Mouse (Mus musculus): ENCODE results near the gene Gbe1. TPM values are rescaled to one million over a fixed set of nuclear protein-coding genes. Genes with fewer than 3 reads are reported as not detected.

The Gbe1 gene
- polyA plus RNA-seq, 1 experiment from 2014 or later, result 10.9 TPM

- Histone ChIP-seq H3K27me3 (ENCODE audit: control insufficient read depth, insufficient read depth, low read length) (no peaks in the 10 kb centered on the region), H3K4me3 (ENCODE audit: low read depth, low read length) (no peak overlapping the region), H3K4me1 (ENCODE audit: control insufficient read depth, insufficient read depth, low read length) (no peaks in the 10 kb centered on the region), H3K36me3 (ENCODE audit: control insufficient read depth, insufficient read depth, low read length) (no peaks in the 10 kb centered on the region), H3K9ac (replicated peaks; ENCODE audit: low read depth, low read length) (no peak overlapping the region), H3K9me3 (ENCODE audit: control insufficient read depth, low read length) (no peaks in the 10 kb centered on the region), H3K4me2 (ENCODE audit: low read depth, low read length) (no peak overlapping the region), H3K27ac (ENCODE audit: low read depth, low read length) (no peak overlapping the region)
- WGBS, result 91% methylated on average over 6 of the region's 6 CpGs
- ATAC-seq (ENCODE audit: low read depth), result no peak
Measured at GRCm38 (mm10) chr16:70328566-70328965, 14.8 kb downstream of the Gbe1 start.

- 70% methylated on average over 10 of the region's 10 CpGs for WGBS
- no peaks in the 10 kb centered on the region for H3K27me3 ChIP-seq (ENCODE audit: control insufficient read depth, insufficient read depth, low read length)
Measured at GRCm38 (mm10) chr16:70329036-70329435, 15.3 kb downstream of the Gbe1 start.

GRCm38 (mm10) chr16:70329471-70329870 is 15.7 kb downstream of the Gbe1 start:
- Histone ChIP-seq H3K36me3 (ENCODE audit: control insufficient read depth, insufficient read depth, low read length) (no peaks in the 10 kb centered on the region), H3K4me3 (ENCODE audit: low read depth, low read length) (no peak overlapping the region), H3K4me2 (ENCODE audit: low read depth, low read length) (no peak overlapping the region), H3K27ac (ENCODE audit: low read depth, low read length) (no peak overlapping the region), H3K27me3 (ENCODE audit: control insufficient read depth, insufficient read depth, low read length) (no peaks in the 10 kb centered on the region), H3K9ac (replicated peaks; ENCODE audit: low read depth, low read length) (no peak overlapping the region), H3K4me1 (ENCODE audit: control insufficient read depth, insufficient read depth, low read length) (no peaks in the 10 kb centered on the region), H3K9me3 (ENCODE audit: control insufficient read depth, low read length) (no peaks in the 10 kb centered on the region)
- WGBS, result 76% methylated on average over 6 of the region's 6 CpGs
- no peak for ATAC-seq (ENCODE audit: low read depth)

More at GRCm38 (mm10) chr16:70329036-70329435, 15.3 kb downstream of the Gbe1 start:
- no peaks in the 10 kb centered on the region for H3K9me3 ChIP-seq (ENCODE audit: control insufficient read depth, low read length)
- H3K9ac ChIP-seq (replicated peaks; ENCODE audit: low read depth, low read length), result no peak overlapping the region
- H3K4me2 ChIP-seq (ENCODE audit: low read depth, low read length), result no peak overlapping the region
- H3K4me3 ChIP-seq (ENCODE audit: low read depth, low read length), result no peak overlapping the region
- ATAC-seq (ENCODE audit: low read depth), result no peak
- H3K27ac ChIP-seq (ENCODE audit: low read depth, low read length), result no peak overlapping the region
- no peaks in the 10 kb centered on the region for H3K4me1 ChIP-seq (ENCODE audit: control insufficient read depth, insufficient read depth, low read length)
- no peaks in the 10 kb centered on the region for H3K36me3 ChIP-seq (ENCODE audit: control insufficient read depth, insufficient read depth, low read length)

DNA sequence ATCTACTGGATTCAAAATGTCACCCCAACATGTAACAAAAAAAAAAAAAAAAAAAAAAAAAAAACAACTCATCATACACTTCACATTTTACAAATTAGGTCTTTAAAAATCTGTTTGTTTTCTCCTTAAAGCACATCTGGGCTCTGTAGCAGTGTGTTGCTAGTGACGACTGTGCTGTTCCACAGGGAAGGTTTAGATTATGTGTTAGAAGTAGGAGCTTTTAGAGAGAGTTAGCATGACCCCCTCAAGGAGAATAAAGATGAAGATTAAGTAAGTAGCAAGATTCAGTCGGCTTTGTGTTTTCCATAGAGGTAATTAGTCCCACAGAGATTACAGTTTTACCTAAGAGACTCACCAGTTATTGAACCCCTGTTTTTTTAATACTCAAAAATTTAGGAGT is 16.3 kb downstream of the Gbe1 start:
- H3K9ac ChIP-seq (replicated peaks; ENCODE audit: low read depth, low read length), result no peak overlapping the region
- no peaks in the 10 kb centered on the region for H3K4me1 ChIP-seq (ENCODE audit: control insufficient read depth, insufficient read depth, low read length)
- no peak for ATAC-seq (ENCODE audit: low read depth)
- H3K4me3 ChIP-seq (ENCODE audit: low read depth, low read length), result no peak overlapping the region
- H3K36me3 ChIP-seq (ENCODE audit: control insufficient read depth, insufficient read depth, low read length), result no peaks in the 10 kb centered on the region
- 70% methylated on average over 2 of the region's 2 CpGs for WGBS
- H3K4me2 ChIP-seq (ENCODE audit: low read depth, low read length), result no peak overlapping the region
- no peak overlapping the region for H3K27ac ChIP-seq (ENCODE audit: low read depth, low read length)
- H3K9me3 ChIP-seq (ENCODE audit: control insufficient read depth, low read length), result no peaks in the 10 kb centered on the region
- H3K27me3 ChIP-seq (ENCODE audit: control insufficient read depth, insufficient read depth, low read length), result no peaks in the 10 kb centered on the region

- 90% methylated on average over 10 of the region's 10 CpGs for WGBS
Measured at GRCm38 (mm10) chr16:70330626-70331275, 17.0 kb downstream of the Gbe1 start.

DNA sequence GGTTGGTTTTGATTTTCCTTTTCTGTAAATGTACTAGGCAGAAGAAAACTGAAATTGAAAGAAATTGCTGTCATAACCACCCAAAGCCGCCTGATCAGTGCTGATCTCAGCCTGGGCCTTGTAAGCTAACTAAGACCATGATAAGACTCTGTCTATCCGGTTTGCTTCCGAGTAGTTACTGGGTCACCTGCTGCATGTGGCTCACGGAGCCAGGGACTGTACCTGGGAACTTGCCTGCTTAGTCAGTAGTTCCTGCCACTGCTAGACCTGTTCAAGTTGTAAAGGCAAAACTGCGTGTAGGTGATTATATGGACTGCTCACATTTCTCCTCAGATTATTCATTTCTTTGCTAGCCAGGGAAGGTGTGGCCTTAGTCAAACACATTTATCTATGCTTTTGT is 21.1 kb downstream of the Gbe1 start:
- H3K4me3 ChIP-seq (ENCODE audit: low read depth, low read length), result no peak overlapping the region
- H3K9me3 ChIP-seq (ENCODE audit: control insufficient read depth, low read length), result no peaks in the 10 kb centered on the region
- H3K4me2 ChIP-seq (ENCODE audit: low read depth, low read length), result no peak overlapping the region
- H3K4me1 ChIP-seq (ENCODE audit: control insufficient read depth, insufficient read depth, low read length), result no peaks in the 10 kb centered on the region
- no peak overlapping the region for H3K27ac ChIP-seq (ENCODE audit: low read depth, low read length)
- H3K27me3 ChIP-seq (ENCODE audit: control insufficient read depth, insufficient read depth, low read length), result no peaks in the 10 kb centered on the region
- H3K36me3 ChIP-seq (ENCODE audit: control insufficient read depth, insufficient read depth, low read length), result no peaks in the 10 kb centered on the region
- H3K9ac ChIP-seq (replicated peaks; ENCODE audit: low read depth, low read length), result no peak overlapping the region
- no peak for ATAC-seq (ENCODE audit: low read depth)
- 92% methylated on average over 5 of the region's 5 CpGs for WGBS

More at GRCm38 (mm10) chr16:70330626-70331275, 17.0 kb downstream of the Gbe1 start:
- no peak for ATAC-seq (ENCODE audit: low read depth)
- Histone ChIP-seq H3K9me3 (ENCODE audit: control insufficient read depth, low read length) (no peaks in the 10 kb centered on the region), H3K27ac (ENCODE audit: low read depth, low read length) (no peak overlapping the region), H3K4me2 (ENCODE audit: low read depth, low read length) (no peak overlapping the region), H3K27me3 (ENCODE audit: control insufficient read depth, insufficient read depth, low read length) (no peaks in the 10 kb centered on the region), H3K4me1 (ENCODE audit: control insufficient read depth, insufficient read depth, low read length) (no peaks in the 10 kb centered on the region), H3K36me3 (ENCODE audit: control insufficient read depth, insufficient read depth, low read length) (no peaks in the 10 kb centered on the region), H3K4me3 (ENCODE audit: low read depth, low read length) (no peak overlapping the region), H3K9ac (replicated peaks; ENCODE audit: low read depth, low read length) (no peak overlapping the region)

DNA sequence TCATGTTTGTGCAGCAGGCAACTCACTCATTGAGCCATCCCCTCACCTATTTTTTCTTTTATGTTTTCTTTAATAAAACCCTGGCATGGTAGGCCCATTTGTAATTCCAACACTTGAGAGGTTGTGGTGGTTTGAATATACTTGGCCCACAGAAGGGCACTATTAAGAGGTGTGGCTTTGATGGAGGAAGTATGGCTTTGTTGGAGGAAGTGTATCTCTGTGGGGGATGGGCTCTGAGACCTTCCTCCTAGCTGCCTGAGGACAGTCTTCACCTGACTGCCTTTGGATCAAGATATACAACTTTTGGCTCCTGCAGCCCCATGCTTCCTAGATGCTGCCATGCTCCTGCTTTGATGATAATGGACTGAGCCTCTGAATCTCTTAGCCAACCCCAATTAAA is 21.7 kb downstream of the Gbe1 start:
- H3K4me1 ChIP-seq (ENCODE audit: control insufficient read depth, insufficient read depth, low read length), result no peaks in the 10 kb centered on the region
- no peak for ATAC-seq (ENCODE audit: low read depth)
- no peak overlapping the region for H3K27ac ChIP-seq (ENCODE audit: low read depth, low read length)
- no peaks in the 10 kb centered on the region for H3K36me3 ChIP-seq (ENCODE audit: control insufficient read depth, insufficient read depth, low read length)
- H3K4me2 ChIP-seq (ENCODE audit: low read depth, low read length), result no peak overlapping the region
- H3K27me3 ChIP-seq (ENCODE audit: control insufficient read depth, insufficient read depth, low read length), result no peaks in the 10 kb centered on the region
- no peak overlapping the region for H3K9ac ChIP-seq (replicated peaks; ENCODE audit: low read depth, low read length)
- no peaks in the 10 kb centered on the region for H3K9me3 ChIP-seq (ENCODE audit: control insufficient read depth, low read length)
- no peak overlapping the region for H3K4me3 ChIP-seq (ENCODE audit: low read depth, low read length)

DNA sequence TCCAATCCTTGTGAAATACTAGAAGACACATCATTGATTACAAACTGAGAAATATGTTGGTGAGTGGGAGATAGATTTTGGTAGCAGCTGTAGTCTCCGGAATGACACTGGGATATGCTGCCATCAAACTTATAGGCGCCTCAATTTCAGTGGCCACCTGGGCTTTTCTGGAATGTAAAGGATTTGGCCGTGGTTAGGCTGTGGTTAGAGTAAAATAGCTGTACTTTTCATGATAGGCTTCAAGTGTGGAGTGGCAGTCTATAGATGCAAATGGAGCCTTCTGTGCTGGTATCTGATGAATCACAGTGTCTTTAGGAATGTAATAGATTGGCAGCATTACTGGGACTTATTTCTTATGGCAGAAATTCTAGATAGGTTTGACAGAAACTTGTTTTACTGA is 23.9 kb downstream of the Gbe1 start:
- Histone ChIP-seq H3K27ac (ENCODE audit: low read depth, low read length) (no peak overlapping the region), H3K4me2 (ENCODE audit: low read depth, low read length) (no peak overlapping the region), H3K36me3 (ENCODE audit: control insufficient read depth, insufficient read depth, low read length) (no peaks in the 10 kb centered on the region), H3K4me3 (ENCODE audit: low read depth, low read length) (no peak overlapping the region), H3K27me3 (ENCODE audit: control insufficient read depth, insufficient read depth, low read length) (no peaks in the 10 kb centered on the region), H3K9me3 (ENCODE audit: control insufficient read depth, low read length) (no peaks in the 10 kb centered on the region), H3K9ac (replicated peaks; ENCODE audit: low read depth, low read length) (no peak overlapping the region), H3K4me1 (ENCODE audit: control insufficient read depth, insufficient read depth, low read length) (no peaks in the 10 kb centered on the region)
- no peak for ATAC-seq (ENCODE audit: low read depth)
- 82% methylated on average over 3 of the region's 3 CpGs for WGBS

- H3K4me2 ChIP-seq (ENCODE audit: low read depth, low read length), result no peak overlapping the region
- WGBS, result 72% methylated on average over 1 of the region's 1 CpGs
- no peak overlapping the region for H3K4me3 ChIP-seq (ENCODE audit: low read depth, low read length)
- H3K27ac ChIP-seq (ENCODE audit: low read depth, low read length), result no peak overlapping the region
- H3K4me1 ChIP-seq (ENCODE audit: control insufficient read depth, insufficient read depth, low read length), result no peaks in the 10 kb centered on the region
- no peak for ATAC-seq (ENCODE audit: low read depth)
- H3K9ac ChIP-seq (replicated peaks; ENCODE audit: low read depth, low read length), result no peak overlapping the region
- no peaks in the 10 kb centered on the region for H3K27me3 ChIP-seq (ENCODE audit: control insufficient read depth, insufficient read depth, low read length)
- no peaks in the 10 kb centered on the region for H3K9me3 ChIP-seq (ENCODE audit: control insufficient read depth, low read length)
- no peaks in the 10 kb centered on the region for H3K36me3 ChIP-seq (ENCODE audit: control insufficient read depth, insufficient read depth, low read length)
Measured at GRCm38 (mm10) chr16:70344496-70344895, 30.7 kb downstream of the Gbe1 start.

All from neural tube, embryonic 14.5 days (tissue).